Mouse (Mus musculus) heart, embryonic 16.5 days (tissue): ENCODE results near the gene Tmprss12. TPM values are rescaled to one million over a fixed set of nuclear protein-coding genes. Genes with fewer than 3 reads are reported as not detected.

Source experiments
- polyA plus RNA-seq: library from polyadenylated mRNA; unstranded; fragments of >200 nt; fragmentation: Nextera tagmentation; extraction: Ambion mirVana; gene quantifications from 2 replicates; pipeline ENCODE4 v1.2.1, GENCODE M21; 2015

Gene Tmprss12
- polyA plus RNA-seq, 1 experiment from 2014 or later: not detected

Other genes starting within 250 kb of the Tmprss12 start
- 14.0 and 14.1 TPM in 2 replicates for gene Dip2b, start 242.2 kb upstream of the Tmprss12 start, polyA plus RNA-seq
- gene Atf1, start 53.0 kb upstream of the Tmprss12 start, polyA plus RNA-seq: 35.6 and 44.1 TPM in 2 replicates
- 5.8 and 6.0 TPM in 2 replicates for gene Mettl7a1, start 23.3 kb downstream of the Tmprss12 start, polyA plus RNA-seq
- not detected in 2 replicates for gene Mettl7a3, start 54.1 kb downstream of the Tmprss12 start, polyA plus RNA-seq
- gene Methig1, start 72.3 kb downstream of the Tmprss12 start, polyA plus RNA-seq: 0.12 TPM in 1 of 2 replicates, not detected in the other
- gene Mettl7a2, start 72.4 kb downstream of the Tmprss12 start, polyA plus RNA-seq: not detected in 2 replicates
- gene Higd1c, start 83.7 kb downstream of the Tmprss12 start, polyA plus RNA-seq: not detected in 2 replicates
- not detected in 2 replicates for gene Gm5475, start 141.3 kb downstream of the Tmprss12 start, polyA plus RNA-seq
- gene Slc11a2, start 144.2 kb downstream of the Tmprss12 start, polyA plus RNA-seq: 15.3 and 18.6 TPM in 2 replicates
- 15.3 and 15.5 TPM in 2 replicates for gene Letmd1, start 188.2 kb downstream of the Tmprss12 start, polyA plus RNA-seq
- 7.2 and 8.3 TPM in 2 replicates for gene Csrnp2, start 214.7 kb downstream of the Tmprss12 start, polyA plus RNA-seq